Mouse (Mus musculus): Measurements from ENCODE around the gene Ston2. TPM values are rescaled to one million over a fixed set of nuclear protein-coding genes. Genes with fewer than 3 reads are reported as not detected.

Ston2 gene
- polyA plus RNA-seq, 1 experiment from 2014 or later = 9.2 TPM

GRCm38 (mm10) chr12:91736221-91736980 lies 51.8 kb downstream of the Ston2 start:
- Histone ChIP-seq H3K4me1 (replicated peaks) (0 out of 2 replicates have a peak, but pooled peaks cover 2% of the 10 kb centered on the region), H3K36me3 (peaks cover 44% of the 10 kb centered on the region), H3K27me3 (ENCODE audit: insufficient read depth, poor library complexity, severe bottlenecking) (no peaks in the 10 kb centered on the region), H3K4me3 (no peak overlapping the region), H3K9me3 (no peaks in the 10 kb centered on the region), H3K27ac (no peak overlapping the region)
- no peak for DNase-seq (ENCODE audit: low spot score)
- WGBS = 93% methylated on average over 15 of the region's 15 CpGs

- 0 out of 2 replicates have a peak, but pooled peaks cover 4% of the 10 kb centered on the region for H3K4me1 ChIP-seq (replicated peaks)
- H3K4me3 ChIP-seq = no peak overlapping the region
- no peaks in the 10 kb centered on the region for H3K27me3 ChIP-seq (ENCODE audit: insufficient read depth, poor library complexity, severe bottlenecking)
- no peak for DNase-seq (ENCODE audit: low spot score)
- peaks cover 39% of the 10 kb centered on the region for H3K36me3 ChIP-seq
- no peak overlapping the region for H3K27ac ChIP-seq
- no peaks in the 10 kb centered on the region for H3K9me3 ChIP-seq
- 90% methylated on average over 15 of the region's 15 CpGs for WGBS
Observed at GRCm38 (mm10) chr12:91734246-91735027, 53.8 kb downstream of the Ston2 start.

- peaks cover 30% of the 10 kb centered on the region; the same call in 1 of the 2 replicates for H3K36me3 ChIP-seq
- H3K9me3 ChIP-seq = no peaks in the 10 kb centered on the region
- 0 out of 2 replicates have a peak, but pooled peaks cover 4% of the 10 kb centered on the region for H3K4me1 ChIP-seq (replicated peaks)
- no peaks in the 10 kb centered on the region for H3K27me3 ChIP-seq (ENCODE audit: insufficient read depth, poor library complexity, severe bottlenecking)
- DNase-seq (ENCODE audit: low spot score) = no peak
- H3K27ac ChIP-seq = no peak overlapping the region
- WGBS = 82% methylated on average over 6 of the region's 6 CpGs
- H3K4me3 ChIP-seq = no peak overlapping the region
Observed at GRCm38 (mm10) chr12:91732729-91733448, 55.3 kb downstream of the Ston2 start.

GRCm38 (mm10) chr12:91726202-91726601 lies 62.0 kb downstream of the Ston2 start:
- H3K4me1 ChIP-seq (replicated peaks) = 0 out of 2 replicates have a peak, but pooled peaks cover 5% of the 10 kb centered on the region
- no peak for DNase-seq (ENCODE audit: low spot score)
- H3K36me3 ChIP-seq = peaks cover 7% of the 10 kb centered on the region; the same call in 1 of the 2 replicates
- 93% methylated on average over 7 of the region's 7 CpGs for WGBS
- no peaks in the 10 kb centered on the region for H3K27me3 ChIP-seq (ENCODE audit: insufficient read depth, poor library complexity, severe bottlenecking)
- no peaks in the 10 kb centered on the region for H3K9me3 ChIP-seq
- no peak overlapping the region for H3K4me3 ChIP-seq
- no peak overlapping the region for H3K27ac ChIP-seq

GRCm38 (mm10) chr12:91723912-91724311 lies 64.3 kb downstream of the Ston2 start:
- no peaks in the 10 kb centered on the region for H3K9me3 ChIP-seq
- DNase-seq (ENCODE audit: low spot score) = no peak
- WGBS = 91% methylated on average over 6 of the region's 6 CpGs

GRCm38 (mm10) chr12:91719134-91719533 lies 69.1 kb downstream of the Ston2 start:
- DNase-seq (ENCODE audit: low spot score) = no peak
- Histone ChIP-seq H3K4me3 (no peak overlapping the region), H3K4me1 (replicated peaks) (no peaks in the 10 kb centered on the region), H3K27ac (no peak overlapping the region), H3K36me3 (no peaks in the 10 kb centered on the region), H3K27me3 (ENCODE audit: insufficient read depth, poor library complexity, severe bottlenecking) (no peaks in the 10 kb centered on the region), H3K9me3 (no peaks in the 10 kb centered on the region)
- 85% methylated on average over 7 of the region's 7 CpGs for WGBS

More at GRCm38 (mm10) chr12:91723912-91724311, 64.3 kb downstream of the Ston2 start:
- no peaks in the 10 kb centered on the region for H3K27me3 ChIP-seq (ENCODE audit: insufficient read depth, poor library complexity, severe bottlenecking)
- no peak overlapping the region for H3K27ac ChIP-seq
- 0 out of 2 replicates have a peak, but pooled peaks cover 5% of the 10 kb centered on the region for H3K4me1 ChIP-seq (replicated peaks)
- H3K36me3 ChIP-seq = no peaks in the 10 kb centered on the region
- no peak overlapping the region for H3K4me3 ChIP-seq

- whole genome bisulfite sequencing = 87% methylated on average over 6 of the region's 6 CpGs
- Histone ChIP-seq H3K27ac (no peak overlapping the region), H3K4me1 (replicated peaks) (peaks cover 4% of the 10 kb centered on the region; the same call in 1 of the 2 replicates), H3K4me3 (no peak overlapping the region), H3K9me3 (no peaks in the 10 kb centered on the region), H3K36me3 (peaks cover 5% of the 10 kb centered on the region), H3K27me3 (ENCODE audit: insufficient read depth, poor library complexity, severe bottlenecking) (no peaks in the 10 kb centered on the region)
- DNase-seq (ENCODE audit: low spot score) = no peak
Observed at GRCm38 (mm10) chr12:91715686-91716085, 72.5 kb downstream of the Ston2 start.

GRCm38 (mm10) chr12:91713358-91713757 lies 74.8 kb downstream of the Ston2 start:
- Histone ChIP-seq H3K27me3 (ENCODE audit: insufficient read depth, poor library complexity, severe bottlenecking) (no peaks in the 10 kb centered on the region), H3K9me3 (no peaks in the 10 kb centered on the region), H3K27ac (no peak overlapping the region), H3K4me1 (replicated peaks) (peaks cover 4% of the 10 kb centered on the region; the same call in 1 of the 2 replicates), H3K36me3 (peaks cover 5% of the 10 kb centered on the region), H3K4me3 (no peak overlapping the region)
- DNase-seq (ENCODE audit: low spot score) = no peak
- WGBS = 93% methylated on average over 7 of the region's 7 CpGs

GRCm38 (mm10) chr12:91711655-91712054 lies 76.5 kb downstream of the Ston2 start:
- Histone ChIP-seq H3K4me3 (no peak overlapping the region), H3K27ac (no peak overlapping the region), H3K9me3 (no peaks in the 10 kb centered on the region), H3K36me3 (peaks cover 5% of the 10 kb centered on the region), H3K4me1 (replicated peaks) (peaks cover 4% of the 10 kb centered on the region; the same call in 1 of the 2 replicates), H3K27me3 (ENCODE audit: insufficient read depth, poor library complexity, severe bottlenecking) (no peaks in the 10 kb centered on the region)
- 87% methylated on average over 4 of the region's 4 CpGs for WGBS
- DNase-seq (ENCODE audit: low spot score) = no peak

- DNase-seq (ENCODE audit: low spot score) = no peak
- no peak overlapping the region for H3K4me3 ChIP-seq
- H3K27me3 ChIP-seq (ENCODE audit: insufficient read depth, poor library complexity, severe bottlenecking) = no peaks in the 10 kb centered on the region
- peaks cover 4% of the 10 kb centered on the region; the same call in 1 of the 2 replicates for H3K4me1 ChIP-seq (replicated peaks)
- H3K27ac ChIP-seq = no peak overlapping the region
- H3K36me3 ChIP-seq = peaks cover 5% of the 10 kb centered on the region
- no peaks in the 10 kb centered on the region for H3K9me3 ChIP-seq
- 31% methylated on average over 3 of the region's 3 CpGs for WGBS
Observed at GRCm38 (mm10) chr12:91710876-91711275, 77.3 kb downstream of the Ston2 start.

GRCm38 (mm10) chr12:91709634-91710033 lies 78.6 kb downstream of the Ston2 start:
- H3K9me3 ChIP-seq = no peaks in the 10 kb centered on the region
- H3K27me3 ChIP-seq (ENCODE audit: insufficient read depth, poor library complexity, severe bottlenecking) = no peaks in the 10 kb centered on the region
- DNase-seq (ENCODE audit: low spot score) = no peak
- peaks cover 5% of the 10 kb centered on the region for H3K36me3 ChIP-seq
- no peak overlapping the region for H3K27ac ChIP-seq
- H3K4me3 ChIP-seq = no peak overlapping the region
- WGBS = 86% methylated on average over 6 of the region's 6 CpGs
- H3K4me1 ChIP-seq (replicated peaks) = peaks cover 4% of the 10 kb centered on the region; the same call in 1 of the 2 replicates

GRCm38 (mm10) chr12:91709232-91709631 lies 79.0 kb downstream of the Ston2 start:
- DNase-seq (ENCODE audit: low spot score) = no peak
- H3K27ac ChIP-seq = no peak overlapping the region
- no peaks in the 10 kb centered on the region for H3K27me3 ChIP-seq (ENCODE audit: insufficient read depth, poor library complexity, severe bottlenecking)
- no peak overlapping the region for H3K4me3 ChIP-seq
- H3K9me3 ChIP-seq = no peaks in the 10 kb centered on the region
- WGBS = 74% methylated on average over 5 of the region's 5 CpGs
- peaks cover 5% of the 10 kb centered on the region for H3K36me3 ChIP-seq
- H3K4me1 ChIP-seq (replicated peaks) = peaks cover 4% of the 10 kb centered on the region; the same call in 1 of the 2 replicates

Measured in hindbrain, embryonic 10.5 days (tissue).